Mouse (Mus musculus) adrenal gland, postnatal 4 days (tissue): ENCODE data around the gene Rnf10. TPM values are rescaled to one million over a fixed set of nuclear protein-coding genes. Genes with fewer than 3 reads are reported as not detected.
"Not testable (repeated sequence)": the region's sequence is repeated elsewhere in the genome, so short reads cannot be mapped to it uniquely, and the experiment has no call there.

Source experiments
- DNase-seq, 2 experiments: peaks; one replicate each; pipeline ENCODE4 v3.0.0; 2021 to 2022; ENCODE audit warnings: low spot score in 2 of 2, mixed read lengths in 2 of 2
- long read RNA-seq, 2 experiments: library from polyadenylated mRNA; stranded (forward); transcript quantifications; one replicate each; pipeline ENCODE4 v2.0.0; 2021
- total RNA-seq, 2 experiments: library from RNA; stranded (reverse); gene quantifications; 2 replicates each; pipeline ENCODE4 v1.2.3; 2021

Gene Rnf10
- total RNA-seq, result 100 to 1,000 TPM; 214 to 224 TPM
- long read RNA-seq, experiment 1, transcript Rnf10-202 (17 exons, 3,112 nt), result major isoform, 92 of 175 reads
- long read RNA-seq, experiment 1, transcript Rnf10-203 (17 exons, 3,476 nt), result minor isoform, 15 of 175 reads
- long read RNA-seq, experiment 1, transcript Rnf10-201 (17 exons, 3,106 nt), result minor isoform, 12 of 175 reads
- long read RNA-seq, experiment 1, partial matches to known transcripts, result 28 of 175 reads
- long read RNA-seq, experiment 1, other reads (novel, unspliced or antisense), result 24 of 175 reads
- long read RNA-seq, experiment 2, transcript Rnf10-201 (17 exons, 3,106 nt), result minor isoform, 43 of 535 reads
- long read RNA-seq, experiment 2, transcript Rnf10-210 (1 exons, 2,276 nt), result minor isoform, 6 of 535 reads
- long read RNA-seq, experiment 2, transcript Rnf10-203 (17 exons, 3,476 nt), result minor isoform, 42 of 535 reads
- long read RNA-seq, experiment 2, transcript Rnf10-202 (17 exons, 3,112 nt), result major isoform, 332 of 535 reads
- long read RNA-seq, experiment 2, partial matches to known transcripts, result 36 of 535 reads
- long read RNA-seq, experiment 2, other reads (novel, unspliced or antisense), result 76 of 535 reads

DNA sequence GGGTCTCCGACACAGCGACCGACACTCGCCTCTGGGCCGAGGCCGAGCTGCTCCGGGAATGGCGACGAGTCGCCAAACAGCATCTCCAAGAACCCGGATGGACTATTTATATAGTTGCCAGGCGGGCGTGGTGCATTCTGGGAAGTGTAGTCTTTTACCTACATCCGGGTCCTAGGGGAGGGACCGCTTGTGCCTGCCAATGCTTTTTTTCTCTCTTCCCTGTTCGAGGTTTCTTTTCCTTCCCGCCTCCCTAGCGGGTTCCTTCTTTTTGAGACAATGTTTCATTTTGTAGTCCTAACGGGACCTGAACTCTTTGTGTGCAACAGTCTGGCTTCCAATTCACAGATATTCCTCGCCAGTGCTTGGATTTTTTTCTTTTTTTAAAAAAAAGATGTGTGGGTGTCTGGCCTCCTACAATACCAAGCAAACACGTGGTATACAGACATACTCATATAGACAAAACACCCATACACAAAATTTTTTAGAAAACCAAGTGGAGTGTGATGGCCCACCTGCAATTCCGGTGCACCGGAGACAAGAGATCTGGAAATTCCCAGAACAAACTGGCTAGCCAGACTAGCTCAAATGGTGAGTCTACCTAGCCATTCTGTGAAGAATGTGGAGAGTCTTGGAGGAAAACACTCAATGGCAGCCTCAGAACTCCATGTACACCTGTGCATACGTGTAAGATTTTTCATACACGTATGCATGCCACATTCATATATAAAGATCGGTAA is at the start of gene Rnf10:
TSS of gene Rnf10 (minus strand) at position 87 of the 737 bp plus-strand sequence.
- peak; percentile 91 to 96 for DNase-seq

DNA sequence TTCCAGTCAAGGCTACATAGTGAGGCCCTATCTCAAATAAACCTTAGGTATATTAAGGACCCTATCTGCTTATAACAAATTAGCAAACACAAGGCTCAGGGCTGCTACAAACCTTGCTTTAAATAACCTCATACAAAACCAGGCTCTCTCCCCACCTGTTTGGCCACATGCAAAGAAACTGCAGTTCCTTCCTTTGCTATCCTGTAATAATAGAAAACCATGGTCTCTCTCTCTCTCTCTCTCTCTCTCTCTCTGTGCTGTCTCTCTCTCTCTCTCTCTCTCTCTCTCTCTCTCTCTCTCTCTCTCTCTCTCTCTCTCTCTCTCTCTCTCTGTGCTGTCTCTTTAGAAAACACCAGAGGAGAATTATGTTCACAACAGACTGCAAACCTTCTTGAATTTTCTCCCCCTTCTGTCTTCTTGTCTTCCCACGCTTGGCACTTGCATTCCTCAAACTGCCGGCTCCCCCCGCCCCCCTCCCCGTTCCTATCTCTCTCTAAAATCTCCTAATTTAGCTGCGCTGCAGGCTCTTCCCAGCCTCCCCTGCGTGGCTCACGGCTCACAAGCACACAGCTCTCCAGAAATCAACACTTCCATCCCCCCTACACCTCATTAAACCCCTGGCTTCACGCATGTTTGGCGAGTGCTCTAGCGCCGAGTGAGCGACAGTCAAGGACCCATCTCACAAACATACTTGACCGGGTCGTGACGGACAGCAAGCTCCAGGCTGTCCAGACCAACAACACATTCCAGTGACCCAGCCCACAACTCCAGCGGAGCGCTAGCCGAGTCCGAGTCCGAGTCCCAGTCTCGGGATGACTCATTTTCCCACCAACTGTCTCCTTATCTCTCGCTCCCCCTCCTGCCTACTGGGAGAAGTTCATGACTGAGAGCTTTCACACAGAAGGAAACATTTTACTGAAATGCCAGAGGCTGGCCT is 46.6 kb upstream of the Rnf10 start:
- DNase-seq, result peak; percentile 26 to 68

DNA sequence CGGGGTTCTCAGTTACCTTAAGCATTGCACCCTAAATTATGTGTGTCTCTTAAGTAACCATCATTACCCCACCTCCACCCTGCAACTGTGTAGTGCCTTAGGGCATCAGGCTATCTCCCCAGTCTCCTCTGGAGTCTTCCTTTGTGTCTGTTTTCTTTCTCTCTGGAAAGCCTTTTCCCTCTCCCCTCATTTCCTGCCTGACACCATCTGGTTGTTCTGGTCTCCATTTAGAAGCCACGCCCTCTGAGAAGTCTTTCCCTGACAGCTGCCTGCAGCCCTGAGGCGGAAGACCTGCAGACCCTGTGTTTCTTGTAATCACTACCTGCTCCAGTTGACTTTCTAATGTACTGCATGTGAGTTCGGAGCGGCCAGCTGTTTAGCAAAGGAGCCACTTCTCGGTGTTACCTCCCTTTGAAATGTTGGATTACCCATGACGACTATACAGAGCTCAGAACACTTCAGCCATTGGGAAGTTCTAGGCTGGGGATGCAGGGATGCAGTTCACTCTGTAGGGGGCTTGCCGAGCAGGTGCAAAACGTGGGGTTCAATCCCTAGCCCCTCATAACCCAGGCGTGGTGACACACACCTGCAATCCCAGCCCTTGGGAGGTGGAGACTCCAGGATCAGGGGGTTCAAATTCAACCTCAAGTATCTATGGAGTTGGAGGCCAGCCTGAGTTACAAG is 45.1 kb upstream of the Rnf10 start:
- DNase-seq, result no peak

DNA sequence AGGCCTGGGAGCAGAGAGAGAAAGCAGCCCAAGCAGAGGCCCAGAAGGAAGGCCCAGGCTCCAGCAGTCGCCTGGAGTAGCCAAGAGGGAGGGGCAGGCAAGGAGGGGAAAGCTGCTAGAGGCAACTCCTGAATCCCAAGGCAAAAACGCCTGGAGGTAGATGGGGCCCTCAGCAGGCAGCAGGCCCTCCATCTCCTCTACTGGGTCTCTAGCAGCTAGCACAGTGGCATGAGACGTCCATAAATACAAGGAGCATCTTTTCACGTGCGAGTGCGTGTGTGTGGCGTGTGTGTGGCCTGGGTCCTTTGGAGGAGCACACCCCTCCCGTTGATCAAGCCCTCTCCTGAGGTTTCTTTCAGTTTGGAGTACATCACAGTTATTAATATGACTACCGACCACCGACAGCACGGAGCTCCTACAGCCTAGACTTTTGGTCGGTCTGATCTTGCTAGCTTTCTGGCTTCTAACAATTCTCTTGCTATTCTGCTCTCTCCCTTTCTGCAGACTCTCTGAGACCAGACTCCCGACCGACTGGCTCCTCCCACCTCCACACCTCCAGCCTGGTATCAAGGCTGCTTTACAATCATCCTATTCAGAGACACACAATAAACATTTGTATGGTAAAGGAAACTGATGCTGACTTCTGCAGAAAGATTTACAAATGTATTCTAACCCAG is 44.4 kb upstream of the Rnf10 start:
- DNase-seq, result no peak

DNA sequence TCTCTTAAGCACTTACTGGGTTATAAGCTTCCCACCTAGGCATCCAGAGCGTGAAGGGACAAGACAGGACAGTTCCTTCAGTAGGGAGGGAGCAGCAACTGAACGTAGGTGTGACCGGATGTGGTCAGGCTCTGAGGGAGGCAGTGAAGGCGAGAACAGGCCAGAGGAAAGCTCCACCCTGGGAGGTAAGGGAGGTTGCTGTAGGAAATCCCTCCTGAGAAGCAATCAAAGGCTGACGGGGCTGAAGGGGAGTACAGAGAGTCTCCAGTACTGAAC is 40.9 kb upstream of the Rnf10 start:
- DNase-seq, result no peak

DNA sequence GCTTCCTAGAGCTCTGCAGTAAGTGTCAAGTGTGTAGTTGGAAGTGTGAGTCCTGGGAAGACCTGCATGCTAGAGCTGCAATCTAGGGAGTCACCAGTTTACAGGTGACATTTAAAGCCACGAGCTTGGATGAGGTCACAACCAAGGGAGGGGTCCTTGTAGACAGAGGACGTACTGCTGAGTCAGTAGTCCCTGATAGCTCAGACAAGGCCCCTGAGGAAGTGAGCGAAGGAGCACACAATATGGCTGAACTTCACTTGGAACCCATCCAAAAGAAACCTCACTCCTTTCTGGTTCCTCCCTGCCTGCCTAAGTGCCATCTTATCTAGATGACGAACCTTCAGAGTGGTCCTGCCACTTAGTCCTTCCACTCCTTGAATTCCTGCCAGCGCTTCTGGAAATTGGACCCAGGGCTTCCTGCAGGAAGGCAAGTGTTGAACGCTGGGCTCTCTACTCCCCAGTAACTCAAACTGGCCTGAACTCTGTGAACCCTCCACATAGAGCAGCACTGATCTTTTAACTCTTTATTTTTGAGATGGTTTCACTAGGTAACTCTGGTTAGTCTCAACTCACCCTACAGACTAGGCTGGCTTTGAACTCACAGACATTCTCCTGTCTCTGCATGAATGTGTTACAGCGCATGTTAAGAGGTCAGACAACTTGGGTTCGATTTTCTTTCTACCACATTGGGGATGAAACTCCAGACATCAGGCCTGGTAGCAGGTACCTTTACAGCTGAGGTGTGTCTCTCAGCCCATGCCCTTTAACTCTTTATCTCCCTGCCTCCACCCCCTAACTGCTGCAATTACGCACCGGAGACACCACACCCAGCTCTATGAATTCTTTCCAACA is 40.3 kb upstream of the Rnf10 start:
- no peak for DNase-seq

DNA sequence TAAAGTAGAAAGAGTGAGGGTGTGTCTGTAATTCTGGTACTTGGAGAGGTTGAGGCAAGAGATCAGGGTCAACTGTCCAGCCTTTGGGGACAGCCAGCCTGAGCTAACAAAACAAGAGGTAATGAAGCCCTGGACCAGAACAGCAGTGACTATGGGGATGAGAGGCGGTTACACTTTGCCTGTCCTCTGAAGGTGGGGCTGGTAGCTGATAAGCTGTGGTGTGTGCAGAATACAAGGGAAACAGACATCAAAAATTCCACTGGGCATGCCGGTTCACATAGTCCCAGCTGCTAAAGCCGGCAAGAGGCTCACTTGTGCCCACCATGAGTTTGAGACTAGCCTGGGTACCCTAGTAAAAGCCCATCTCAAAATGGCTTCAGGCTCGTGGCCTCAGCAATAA is 39.7 kb upstream of the Rnf10 start:
- DNase-seq, result no peak

DNA sequence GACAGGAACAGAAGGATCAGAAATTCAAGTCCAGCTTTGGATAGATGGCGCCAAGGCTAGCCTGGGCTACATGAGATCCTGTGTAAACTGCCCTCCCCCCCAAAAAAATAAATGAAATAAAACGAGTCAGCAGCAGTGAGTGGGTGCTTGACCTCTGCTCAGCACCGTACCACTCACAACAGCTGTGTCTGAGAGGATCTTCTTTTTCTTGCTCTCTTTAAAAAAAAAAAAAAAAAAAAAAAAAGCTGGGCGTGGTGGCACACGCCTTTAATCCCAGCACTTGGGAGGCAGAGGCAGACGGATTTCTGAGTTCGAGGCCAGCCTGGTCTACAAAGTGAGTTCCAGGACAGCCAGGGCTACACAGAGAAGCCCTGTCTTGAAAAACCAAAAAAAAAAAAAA is 29.5 kb upstream of the Rnf10 start:
- DNase-seq, result not testable (repeated sequence)

DNA sequence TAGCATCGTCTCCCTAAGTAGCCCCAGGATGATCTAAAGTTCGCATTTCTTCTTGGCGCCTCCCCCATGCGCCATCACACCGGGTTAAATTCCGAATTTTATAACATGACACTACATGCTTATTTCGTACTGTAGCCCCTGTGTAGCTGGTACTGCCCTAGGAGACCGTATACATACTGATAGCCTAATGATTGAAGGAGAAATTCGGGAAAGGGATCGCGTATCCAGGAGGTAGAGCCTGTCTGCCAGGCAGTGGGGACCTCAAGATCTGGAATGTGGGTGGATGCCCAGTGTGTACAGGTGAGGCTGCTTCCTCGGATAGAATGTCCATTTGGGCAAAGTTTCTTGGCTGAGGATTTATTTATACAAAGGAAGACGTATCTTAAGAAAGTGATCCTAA is 28.9 kb upstream of the Rnf10 start:
- DNase-seq, result no peak

DNA sequence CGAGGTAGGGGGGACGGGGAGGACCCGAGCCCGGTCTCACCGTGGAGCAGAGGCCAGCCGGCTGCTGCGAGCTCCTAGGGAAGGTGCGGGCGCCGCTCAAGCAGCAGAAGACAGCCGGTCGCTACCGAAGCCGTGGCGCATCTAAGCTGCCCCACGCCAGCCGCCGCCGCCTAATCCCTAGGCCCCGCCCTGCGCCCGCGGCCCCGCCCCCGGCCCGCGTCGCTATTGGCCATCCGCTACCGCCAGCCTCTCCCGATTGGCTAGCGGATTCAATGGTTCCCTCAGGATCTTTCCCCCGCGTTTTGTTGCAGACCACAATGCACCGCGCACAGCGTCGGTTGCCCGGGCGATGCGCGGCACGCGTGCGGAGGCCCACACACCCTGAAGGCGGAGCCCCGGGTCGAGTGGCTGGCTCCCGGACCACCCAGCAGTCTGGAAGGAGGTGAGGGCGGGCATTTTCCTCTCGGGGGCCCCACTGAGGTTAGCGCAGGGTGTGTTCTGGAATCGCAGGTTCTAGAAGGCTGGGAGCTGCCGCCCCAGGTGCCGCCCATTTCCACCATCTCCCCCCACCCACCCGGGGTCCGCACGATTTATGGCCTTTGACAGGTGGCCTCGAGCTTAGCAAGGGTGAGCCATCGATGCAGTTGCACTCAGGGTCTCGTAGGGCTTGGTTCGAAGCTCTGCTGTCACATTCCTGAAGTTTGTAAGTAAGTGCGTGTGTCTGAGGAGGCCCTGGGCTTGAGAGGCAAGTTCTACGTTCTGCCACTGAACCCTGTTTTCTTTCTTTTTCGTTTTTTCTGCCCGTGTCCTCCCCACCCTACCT is 28.3 kb upstream of the Rnf10 start, which contains the start of gene Dynll1:
TSS of gene Dynll1 (minus strand) at position 208 of the 823 bp plus-strand sequence.
- DNase-seq, result peak; percentile 99 to 100

DNA sequence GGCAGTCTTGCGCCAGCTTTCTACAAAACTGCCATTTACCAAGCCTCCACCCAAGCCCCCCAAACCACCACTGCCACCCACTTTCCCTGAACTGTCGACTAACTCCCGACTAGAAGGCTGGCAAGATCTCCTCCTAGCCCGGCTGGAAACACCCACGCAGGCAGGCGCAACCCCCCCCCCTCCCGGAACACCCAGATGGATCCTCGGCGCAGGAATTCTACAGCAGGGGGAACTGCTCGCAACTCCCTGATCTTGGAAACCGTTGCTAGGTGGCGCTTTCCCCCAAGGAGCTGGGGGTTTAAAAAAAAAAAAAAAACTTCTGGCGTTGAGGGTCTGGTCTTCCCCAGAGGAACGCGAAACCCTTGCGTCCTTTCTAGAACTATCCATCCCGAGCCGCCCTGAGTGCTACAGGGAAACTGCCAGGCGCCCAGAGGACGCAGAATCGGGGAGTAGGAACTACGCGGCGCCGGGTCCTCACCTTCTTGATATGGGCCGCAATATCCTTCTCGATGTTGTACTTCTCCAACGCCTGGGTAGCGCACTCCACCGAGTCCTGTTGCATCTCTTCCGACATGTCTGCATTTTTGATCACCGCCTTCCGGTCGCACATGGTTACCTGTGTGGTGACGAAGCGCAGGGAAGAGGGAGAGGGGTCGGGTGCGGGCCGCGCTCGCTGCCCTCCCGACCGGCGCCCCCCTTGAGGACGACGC is 27.5 kb upstream of the Rnf10 start:
- DNase-seq, result peak in 1 of 2 experiments; percentile 24

DNA sequence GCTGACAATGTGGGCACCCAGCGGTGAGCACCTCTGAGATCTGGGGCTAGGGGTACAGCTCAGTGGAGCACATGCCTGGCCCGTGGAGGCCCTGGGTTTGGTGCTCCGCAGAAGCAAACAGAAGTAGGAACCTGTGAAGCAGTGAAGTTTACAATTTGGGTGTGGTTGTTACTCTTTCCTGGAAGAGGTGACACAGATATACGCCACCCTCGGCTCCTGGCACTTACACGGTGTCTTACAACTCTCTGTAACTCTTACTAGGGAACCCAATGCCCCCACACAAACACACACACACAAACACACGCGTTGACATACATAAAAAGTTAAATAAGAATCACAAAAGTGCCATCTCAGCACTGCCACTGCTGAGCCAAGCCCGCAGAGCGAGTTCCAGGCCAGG is 23.6 kb upstream of the Rnf10 start:
- no peak for DNase-seq

DNA sequence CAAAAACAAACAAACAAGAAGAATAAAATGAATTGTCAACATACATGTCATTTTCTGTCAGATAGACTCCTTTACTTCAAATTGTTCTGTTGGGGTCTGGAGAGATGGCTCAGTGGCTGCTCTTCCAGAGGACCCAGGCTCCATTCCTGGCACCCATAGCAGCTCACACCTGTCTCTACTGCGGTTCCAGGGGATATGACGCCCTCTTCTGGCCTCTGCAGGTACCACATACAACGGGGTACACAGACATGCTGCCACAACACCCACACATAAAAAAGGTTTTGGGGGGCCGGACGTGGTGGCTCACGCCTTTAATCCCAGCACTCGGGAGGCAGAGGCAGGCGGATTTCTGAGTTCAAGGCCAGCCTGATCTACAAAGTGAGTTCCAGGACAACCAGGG is 21.5 kb upstream of the Rnf10 start:
- DNase-seq, result no peak

DNA sequence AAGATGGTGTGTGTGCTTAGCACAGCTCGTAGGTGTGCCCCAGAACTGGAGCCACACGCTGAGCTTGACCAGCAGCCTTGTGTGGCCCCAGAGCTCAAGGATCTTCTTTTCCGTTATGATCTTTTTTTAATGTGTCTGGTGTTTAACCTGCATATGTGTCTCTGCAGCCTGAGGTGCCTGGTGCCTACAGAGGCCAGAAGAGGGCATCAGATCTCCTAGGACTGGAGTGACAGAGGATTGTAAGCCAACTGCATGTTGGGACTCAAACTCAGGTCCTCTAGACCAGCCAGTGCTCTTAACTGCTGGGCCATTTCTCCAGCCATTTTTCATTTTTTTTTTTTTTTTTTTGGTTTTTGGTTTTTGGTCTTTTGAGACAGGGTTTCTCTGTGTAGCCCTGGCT is 12.0 kb upstream of the Rnf10 start:
- no peak for DNase-seq

DNA sequence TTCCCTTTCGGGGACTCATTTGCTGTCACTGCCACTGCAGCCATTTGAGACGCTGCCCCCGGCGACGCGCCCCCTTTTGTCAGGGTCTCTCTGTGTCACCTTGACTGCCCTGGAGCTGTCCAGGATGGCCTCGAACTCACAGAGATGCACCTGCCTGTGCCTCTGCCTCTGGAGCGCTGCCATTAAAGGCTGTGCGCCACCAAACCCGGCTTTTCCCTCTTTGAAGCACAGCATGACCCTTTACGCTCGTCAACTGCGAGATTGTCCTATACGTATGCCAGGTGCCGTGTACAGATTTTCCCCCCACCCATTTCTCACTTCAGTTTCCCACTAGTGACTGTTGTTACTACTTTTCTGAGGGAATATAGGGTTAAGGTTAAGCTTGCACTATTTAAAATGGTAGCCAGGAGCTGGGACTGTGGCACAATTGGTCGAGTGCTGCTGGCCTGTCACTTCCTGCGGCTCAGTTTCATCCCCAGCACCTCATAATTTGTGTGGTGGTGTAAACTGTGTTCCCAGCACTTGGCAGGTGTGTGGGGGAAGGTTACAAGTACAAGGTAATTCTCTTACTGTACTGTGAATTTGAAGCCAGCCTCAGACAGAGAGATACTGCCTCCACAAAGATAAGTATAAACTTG is 7.5 kb upstream of the Rnf10 start:
- peak in 1 of 2 experiments; percentile 18 for DNase-seq

DNA sequence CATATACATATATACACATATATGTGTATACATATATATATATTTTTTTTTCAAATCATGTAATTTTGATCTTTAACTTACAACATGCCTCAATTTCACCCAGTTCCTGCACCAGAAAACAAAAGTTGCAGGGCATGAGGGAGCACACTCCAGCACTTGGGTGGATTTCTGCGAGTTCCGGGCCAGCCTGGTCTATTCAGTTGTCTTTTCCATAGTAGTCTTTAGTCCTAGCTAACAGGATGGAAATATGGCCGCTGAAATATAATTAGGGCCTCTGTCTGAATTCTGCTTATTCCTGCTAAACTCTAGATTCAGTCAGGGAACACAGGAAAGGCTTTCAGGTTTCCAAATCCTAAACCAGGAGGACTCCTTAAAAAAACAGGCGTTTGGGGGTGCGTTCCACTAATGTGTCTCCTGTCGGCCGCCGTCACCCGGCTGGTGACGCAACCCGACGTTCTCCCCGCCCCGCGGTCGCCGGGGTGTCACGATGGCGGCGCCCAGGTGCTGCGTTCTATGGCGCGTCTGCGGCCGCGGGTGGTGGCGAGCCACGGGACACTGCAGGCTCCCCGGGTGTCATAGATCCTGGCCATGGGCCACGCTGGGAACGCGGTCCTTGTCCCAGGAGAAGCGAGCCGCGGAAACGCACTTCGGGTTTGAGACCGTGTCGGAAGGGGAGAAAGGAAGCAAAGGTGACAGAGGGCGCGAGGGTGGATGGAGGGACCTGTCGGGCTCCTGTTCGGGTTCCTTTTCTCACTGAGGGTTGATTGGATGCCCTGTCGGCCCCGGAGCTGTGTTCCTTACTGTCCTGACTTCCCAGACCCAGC is 6.7 kb upstream of the Rnf10 start, which contains the start of gene Coq5:
TSS of gene Coq5 (plus strand) at position 441 of the 824 bp plus-strand sequence.
- peak; percentile 78 to 82 for DNase-seq
